Mouse (Mus musculus) spleen, embryonic (tissue): ENCODE results near the gene Tbl2.

Experiments used
- CTCF ChIA-PET: fragments of 350-600 bp; sonication (Branson Sonifier 250); formaldehyde crosslinking; loops from one replicate; lab custom pipeline; 2022; lab: Charles Lee

Tbl2 gene

DNA sequence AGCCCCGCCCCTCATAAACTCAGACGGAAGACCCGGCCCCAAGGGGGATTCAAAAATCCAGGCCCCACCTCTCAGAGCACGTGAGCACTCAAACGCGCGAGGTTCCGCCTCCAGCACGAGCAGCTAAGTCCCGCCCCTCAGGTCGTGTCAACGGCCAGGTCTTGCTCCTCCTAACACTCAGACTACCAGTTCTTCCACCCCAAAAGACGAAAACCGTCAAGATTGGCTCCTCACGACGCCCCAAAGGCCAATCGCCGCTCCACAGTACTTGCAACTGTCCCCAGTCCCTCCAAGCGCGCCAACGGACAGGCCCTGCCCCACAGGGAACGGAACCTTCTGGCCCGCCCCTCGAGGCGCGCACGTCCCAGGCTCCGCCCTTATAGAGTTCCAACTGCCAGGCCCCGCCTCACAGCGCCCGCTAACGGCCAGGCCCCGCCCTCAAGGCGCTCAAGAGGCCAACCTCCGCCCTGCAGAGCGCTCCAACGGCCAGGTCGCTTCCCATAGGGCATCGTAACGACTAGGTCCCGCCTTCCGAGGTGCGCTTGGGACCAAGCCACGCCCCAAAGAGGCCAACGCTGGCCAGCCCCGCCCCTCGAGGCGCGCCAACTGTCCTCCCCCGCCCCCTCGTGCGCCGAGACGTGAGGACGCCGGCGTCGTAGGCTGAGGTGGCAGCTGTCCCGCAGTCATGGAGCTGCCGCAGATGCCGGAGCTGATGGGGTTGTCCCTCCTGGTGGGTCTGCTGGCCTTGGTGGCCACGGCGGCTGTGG is at the start of gene Tbl2:
Gene Tbl2, plus strand, starts transcription at position 605 of the 767 bp plus-strand sequence.
- CTCF ChIA-PET = interaction anchor here (0.6 kb wide), 1 partner anchor 108 kb away, joined by 8 read pairs; no protein-coding TSS in a partner anchor

DNA sequence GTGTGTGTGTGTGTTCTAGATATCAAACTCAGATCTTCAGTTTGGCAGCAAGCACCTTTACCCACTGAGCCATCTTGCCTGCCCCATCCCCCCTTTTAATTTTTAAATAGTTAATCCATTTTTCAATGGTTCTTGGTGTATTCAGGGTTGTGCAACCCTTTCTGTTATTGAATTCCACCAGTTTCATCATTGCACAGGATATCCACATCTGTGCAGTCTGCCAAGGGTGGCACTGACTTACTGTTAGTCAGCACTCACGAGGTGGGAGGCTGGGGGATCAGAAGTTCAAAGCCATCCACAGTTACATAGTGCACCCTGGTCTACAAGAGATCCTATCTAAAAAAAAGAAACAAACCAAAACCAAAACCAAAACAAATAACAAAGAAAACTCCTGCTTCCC is 48.5 kb upstream of the Tbl2 start:
- CTCF ChIA-PET = no interaction called here

DNA sequence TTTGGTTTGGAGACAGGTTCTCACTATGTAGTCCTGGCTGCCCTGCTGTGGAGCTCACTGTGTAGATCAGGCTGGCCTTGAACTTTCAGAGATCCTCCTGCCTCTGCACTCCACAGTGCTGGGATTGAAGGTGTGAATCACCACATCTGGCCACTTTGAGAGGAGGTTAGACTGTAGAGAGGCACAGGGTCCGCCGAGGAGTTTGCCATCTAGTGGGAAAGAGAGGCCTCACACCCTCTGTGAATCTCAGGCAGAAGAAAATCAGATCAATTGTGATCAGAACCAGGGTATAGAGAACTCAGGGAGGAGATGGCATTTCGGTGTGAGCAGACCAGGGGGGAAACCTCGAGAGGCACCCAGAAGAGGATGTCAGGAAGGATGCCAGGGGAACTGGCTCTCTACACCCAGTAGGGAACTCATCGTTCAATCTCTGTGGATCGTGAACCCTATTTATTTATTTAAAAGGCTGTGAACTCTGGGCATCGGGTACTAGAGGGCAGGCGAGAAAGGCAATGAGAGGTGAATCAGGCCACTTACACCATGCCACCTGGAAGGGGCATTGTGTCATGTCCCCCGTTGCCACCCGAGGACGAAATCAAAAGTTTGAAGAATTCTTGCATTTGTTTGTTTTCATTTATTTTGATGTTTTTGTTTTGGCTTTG is 45.3 kb upstream of the Tbl2 start:
- CTCF ChIA-PET = no interaction called here

DNA sequence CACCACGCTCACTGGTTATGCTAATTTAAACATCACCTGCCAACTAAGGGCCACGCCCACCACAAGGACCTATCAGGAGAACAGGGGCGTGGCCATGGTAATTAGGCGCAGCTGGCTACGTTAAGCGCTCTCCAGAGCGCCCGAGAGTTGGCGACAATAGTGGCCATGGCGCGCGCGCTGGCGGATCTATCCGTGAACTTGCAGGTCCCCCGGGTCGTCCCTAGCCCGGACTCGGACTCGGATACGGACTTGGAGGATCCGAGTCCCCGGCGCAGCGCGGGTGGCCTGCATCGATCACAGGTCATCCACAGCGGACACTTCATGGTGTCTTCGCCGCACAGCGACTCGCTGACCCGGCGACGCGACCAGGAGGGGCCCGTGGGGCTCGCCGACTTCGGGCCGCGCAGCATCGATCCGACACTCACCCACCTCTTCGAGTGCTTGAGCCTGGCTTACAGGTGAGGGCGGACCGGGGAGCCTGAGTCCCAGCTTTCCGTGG is 42.6 kb upstream of the Tbl2 start:
- CTCF ChIA-PET = interaction anchor here (0.6 kb wide), 1 partner anchor 64 kb away, joined by 16 read pairs; no protein-coding TSS in a partner anchor

DNA sequence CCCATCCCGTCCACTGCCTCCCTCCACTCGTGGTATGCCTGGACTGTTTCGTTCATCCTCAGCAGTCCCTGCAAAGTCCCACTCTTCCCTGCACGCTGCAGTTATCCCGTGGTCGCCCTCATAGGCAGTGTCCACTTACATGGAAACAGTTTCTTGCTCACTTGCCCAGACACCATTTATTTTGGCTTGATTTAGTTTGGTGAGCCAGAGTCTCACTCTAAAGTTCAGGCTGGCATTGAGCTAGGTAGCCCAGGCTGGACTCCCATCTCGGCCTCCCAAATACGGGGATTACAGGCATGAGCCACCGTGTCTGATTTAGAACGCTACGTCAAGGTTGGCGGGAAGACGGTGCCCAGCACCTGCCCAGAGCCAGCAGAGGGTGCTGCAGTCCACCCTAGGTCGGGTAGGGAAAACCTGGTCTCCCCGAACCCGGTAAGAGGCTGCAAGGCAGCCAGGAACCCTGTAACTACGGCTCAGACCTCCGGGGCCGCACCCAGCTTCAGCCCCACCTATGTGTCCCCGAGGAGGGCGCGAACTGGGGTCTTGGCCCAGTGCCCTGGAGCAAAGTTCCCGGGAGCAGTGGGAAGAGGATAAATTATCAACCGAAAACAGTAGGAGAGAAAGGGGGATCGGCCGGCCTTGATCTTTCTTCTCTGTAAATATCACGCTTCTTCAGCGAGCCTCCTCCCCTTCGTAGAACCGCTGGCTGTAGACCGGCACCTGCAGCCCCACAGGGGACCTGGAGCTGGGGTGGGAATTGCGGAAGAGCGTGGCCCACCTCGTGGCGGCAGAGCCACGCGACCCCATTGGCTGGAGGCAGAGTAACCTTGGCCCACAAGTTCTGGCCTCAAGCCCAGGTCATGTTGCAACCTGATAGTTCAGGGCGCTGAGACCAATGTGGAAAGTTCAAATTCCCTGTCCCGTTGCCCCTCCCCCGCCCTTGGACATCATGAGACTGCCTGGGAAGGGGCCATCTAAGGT is 41.6 kb upstream of the Tbl2 start:
- CTCF ChIA-PET = interaction anchor here (0.6 to 0.9 kb wide), 2 partner anchors 123 to 657 kb away, joined by 3 to 6 read pairs; no protein-coding TSS in a partner anchor

DNA sequence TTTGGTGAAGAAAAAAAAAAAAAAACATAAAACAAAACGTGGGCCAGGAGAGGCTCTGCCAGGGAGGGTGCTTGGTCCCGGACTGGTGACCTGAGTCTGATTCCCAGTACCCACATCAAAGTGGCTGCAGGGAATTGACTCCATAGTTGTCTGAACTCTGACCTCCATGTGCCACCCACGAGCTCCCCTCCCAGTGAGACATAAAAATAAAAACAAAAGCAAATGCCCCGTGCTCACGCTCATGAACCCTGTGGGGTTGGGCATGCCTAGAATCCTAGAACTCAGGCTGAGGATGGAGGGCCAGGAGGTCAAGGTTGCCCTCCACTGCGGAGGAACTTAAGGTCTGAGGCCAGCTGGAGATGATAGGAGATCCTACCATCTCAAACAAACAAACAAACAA is 40.4 kb upstream of the Tbl2 start:
- CTCF ChIA-PET = interaction anchor here (0.7 to 0.9 kb wide), 2 partner anchors 97 to 121 kb away, joined by 5 to 6 read pairs; no protein-coding TSS in a partner anchor

DNA sequence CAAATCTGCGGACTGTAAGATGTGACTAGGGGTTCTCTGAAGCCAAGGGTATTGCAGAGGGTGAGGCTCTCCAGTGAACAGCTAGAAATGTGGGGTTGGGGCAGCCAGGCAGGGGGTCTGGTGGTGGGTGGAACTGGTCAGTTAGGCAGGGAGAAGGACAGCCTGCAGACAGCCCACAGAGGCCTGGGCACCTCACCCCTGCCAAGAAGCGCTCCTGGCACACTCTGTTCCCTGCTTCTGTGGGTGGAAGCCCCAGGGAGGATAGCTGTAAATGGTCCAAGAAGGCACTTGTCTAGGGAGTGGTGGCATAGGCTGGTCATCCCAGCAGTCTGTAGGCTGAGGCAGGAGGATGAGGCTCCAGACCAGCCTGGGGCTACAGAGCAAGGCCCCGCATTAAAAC is 40.0 kb upstream of the Tbl2 start:
- CTCF ChIA-PET = interaction anchor here (0.7 kb wide), 1 partner anchor 97 kb away, joined by 5 read pairs; no protein-coding TSS in a partner anchor

DNA sequence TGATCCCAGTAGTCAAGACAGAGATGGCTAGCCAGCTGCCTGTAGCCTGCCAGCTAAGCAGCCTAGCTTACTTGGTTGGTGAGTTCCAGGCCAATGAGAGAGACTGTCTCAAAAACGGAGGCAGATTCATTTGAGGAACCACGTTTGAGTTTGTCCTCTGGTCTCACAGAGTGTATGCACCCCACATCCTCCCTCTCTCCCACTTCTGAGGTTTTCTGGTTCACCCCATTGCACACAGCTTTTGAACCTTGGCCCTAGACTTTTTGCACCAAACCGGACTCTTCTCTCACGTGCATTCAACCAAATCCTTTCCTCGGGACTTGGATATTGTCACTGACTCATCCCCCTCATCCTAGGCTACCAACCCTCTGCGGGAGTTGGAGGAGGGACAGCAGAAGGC is 39.5 kb upstream of the Tbl2 start:
- CTCF ChIA-PET = no interaction called here

DNA sequence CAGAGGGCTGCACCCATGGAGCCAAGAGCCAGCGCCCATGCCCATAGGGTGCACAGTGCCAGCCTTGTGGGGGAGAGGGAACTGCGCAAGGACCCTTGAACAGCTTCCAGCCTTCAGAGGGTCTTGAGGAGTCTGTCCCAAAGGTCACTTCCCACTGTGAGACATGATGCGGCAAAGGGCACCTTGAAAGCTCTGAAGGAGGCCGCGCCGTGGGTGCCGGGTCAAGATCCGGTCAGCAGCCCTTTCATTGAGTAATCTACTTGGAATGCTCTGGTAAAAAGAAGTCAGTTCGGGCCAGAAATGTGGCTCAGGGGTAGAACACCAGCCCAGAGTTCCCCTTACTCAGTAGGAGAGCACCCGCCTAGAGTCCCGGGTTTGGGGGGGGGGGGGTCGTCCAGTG is 35.7 kb upstream of the Tbl2 start:
- CTCF ChIA-PET = no interaction called here

DNA sequence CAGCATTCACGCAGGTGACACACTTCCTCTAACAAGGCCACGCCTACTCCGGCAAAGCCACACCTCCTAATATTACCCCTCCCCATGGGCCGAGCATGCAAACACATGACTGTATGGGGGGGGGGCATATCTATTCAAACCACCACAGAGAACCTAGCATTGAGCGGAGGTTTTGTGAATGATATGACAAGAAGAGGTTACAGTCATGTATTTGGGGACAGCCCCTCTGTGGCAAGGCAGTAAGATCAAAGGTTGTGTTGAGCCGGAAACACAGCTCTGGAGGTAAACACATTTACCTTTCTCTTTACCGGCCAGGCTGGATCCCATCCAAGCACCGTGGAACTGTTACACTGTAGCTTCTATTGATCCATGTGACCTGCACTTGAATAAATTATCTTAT is 34.2 kb upstream of the Tbl2 start:
- CTCF ChIA-PET = no interaction called here

DNA sequence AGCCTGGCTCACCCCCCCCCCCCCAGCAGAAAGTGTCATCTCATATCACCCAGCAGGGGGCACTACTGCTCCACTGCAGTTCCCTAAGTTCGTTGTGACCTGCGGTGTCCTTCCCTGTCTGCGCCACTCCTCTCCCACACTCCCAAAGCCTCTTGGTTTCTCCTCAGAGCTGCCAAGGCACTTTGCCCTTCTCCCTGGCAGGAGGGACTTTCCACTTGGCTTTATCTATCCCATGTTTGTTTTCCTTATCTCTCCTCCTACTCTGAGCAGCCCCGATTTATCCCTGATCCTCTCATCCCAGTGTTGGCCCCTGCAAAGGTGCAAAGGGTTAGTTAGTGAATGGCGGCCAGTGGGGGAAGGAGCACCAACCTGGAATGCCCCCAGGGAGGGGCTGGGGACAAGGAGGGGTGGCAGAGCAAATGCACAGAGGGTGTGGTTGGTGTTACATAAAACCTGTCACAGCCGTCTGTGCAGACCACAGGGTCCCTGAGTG is 30.8 kb upstream of the Tbl2 start:
- CTCF ChIA-PET = interaction anchor here (0.6 to 1.9 kb wide), 5 partner anchors 71 to 618 kb away, joined by 3 to 18 read pairs (median 8); no protein-coding TSS in a partner anchor

DNA sequence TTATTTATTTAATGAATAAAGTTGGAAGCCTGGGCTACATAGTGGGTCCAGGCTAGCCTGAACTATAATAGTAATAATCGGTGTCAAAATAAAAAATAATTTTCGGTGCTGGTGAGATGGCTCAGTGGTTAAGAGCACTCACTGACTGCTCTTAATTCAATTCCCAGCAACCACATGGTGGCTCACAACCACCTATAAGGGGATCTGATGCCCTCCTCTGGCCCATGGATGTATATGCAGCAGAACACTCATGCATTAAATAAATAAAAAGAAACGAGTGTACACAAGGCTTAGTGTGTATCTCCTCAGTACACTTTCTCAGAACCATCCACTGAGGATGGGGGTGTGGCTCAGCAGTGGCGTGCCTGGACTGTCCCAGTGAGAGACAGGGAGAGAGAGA is 28.7 kb upstream of the Tbl2 start:
- CTCF ChIA-PET = no interaction called here

DNA sequence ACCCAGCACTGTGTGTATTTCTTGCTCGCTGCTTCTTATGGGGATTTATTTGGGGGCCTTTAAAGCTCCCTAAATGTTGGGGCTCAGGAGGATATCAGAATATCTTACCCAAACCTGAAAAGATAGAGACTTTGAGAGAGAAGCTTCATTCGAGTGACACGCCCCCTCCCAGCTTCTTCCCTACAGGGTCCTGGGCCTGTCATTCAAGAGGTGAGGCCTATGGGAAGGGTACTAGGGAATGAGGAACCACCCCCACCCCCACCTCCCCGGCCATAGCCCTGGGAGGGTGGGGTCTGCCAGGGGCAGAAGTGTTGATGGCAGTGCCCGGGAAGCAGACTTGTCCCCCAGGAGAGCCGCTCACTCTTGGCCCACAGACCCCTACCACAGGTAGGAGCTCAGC is 23.3 kb upstream of the Tbl2 start:
- CTCF ChIA-PET = no interaction called here

DNA sequence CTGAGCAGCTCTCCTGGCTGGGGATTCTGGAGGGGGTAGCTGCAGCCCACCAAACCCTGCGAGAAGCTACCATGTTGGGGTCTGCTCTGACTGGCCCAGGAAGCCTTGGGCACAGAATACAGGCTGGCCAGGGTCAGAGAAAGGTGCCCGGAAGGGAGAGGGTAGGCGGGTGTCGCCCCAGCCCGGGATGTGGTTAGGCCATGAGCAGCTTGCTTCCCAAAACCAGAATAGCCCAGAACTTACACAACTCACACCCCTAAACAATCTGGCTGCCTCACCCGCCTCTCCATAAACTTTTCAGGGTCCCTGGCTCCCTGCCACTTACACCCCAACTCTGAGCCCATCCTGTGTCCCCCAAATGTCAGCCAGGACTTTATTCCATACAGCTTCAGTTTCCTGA is 21.8 kb upstream of the Tbl2 start:
- CTCF ChIA-PET = no interaction called here

DNA sequence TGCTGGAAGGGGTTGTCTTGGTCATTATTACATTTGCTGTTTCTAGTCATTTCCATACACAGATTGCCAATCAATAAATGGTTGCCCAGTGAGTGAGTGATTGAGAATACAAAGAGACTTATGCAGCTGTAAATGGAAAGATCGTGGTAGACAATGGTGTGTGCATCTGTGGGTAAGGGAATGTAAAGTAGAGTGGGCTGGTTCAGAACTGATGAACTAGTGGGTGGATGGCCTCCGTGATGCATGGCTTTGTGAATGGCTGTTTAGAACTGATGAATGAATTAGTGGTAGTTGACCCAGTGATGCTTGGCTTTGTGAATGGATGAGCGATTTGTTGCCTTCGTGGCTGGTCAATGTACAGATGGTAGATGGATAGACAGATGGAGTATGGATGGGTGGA is 19.7 kb upstream of the Tbl2 start:
- CTCF ChIA-PET = interaction anchor here (0.7 kb wide), 1 partner anchor 157 kb away, joined by 4 read pairs; no protein-coding TSS in a partner anchor

DNA sequence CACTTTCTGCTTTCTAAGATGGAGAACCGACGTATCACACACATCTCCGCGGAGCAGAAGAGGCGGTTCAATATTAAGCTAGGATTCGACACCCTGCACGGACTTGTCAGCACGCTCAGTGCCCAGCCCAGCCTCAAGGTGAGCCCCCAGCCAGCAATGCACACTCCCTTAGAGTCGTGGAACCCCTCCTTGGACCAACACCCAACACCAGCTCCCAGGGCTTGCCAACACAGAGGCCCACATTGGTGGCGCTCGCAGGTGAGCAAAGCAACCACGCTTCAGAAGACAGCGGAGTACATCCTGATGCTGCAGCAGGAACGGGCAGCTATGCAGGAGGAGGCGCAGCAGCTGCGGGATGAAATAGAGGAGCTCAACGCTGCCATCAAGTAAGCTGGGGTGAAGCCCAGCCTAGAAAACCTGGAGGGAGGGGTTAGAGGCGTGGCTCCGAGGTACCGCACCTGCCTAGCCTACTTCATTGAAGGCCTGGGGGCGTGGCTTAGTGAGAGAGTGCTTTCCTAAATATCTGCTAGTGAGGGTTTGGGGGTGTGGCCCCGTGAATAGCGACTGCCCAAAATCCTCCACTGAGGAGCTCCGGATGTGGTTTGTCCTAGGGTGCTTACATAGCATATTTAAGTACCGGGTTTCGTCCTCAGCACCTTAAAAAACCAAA is 15.6 kb upstream of the Tbl2 start:
- CTCF ChIA-PET = interaction anchor here (0.7 kb wide), 1 partner anchor 110 kb away, joined by 3 read pairs; no protein-coding TSS in a partner anchor

DNA sequence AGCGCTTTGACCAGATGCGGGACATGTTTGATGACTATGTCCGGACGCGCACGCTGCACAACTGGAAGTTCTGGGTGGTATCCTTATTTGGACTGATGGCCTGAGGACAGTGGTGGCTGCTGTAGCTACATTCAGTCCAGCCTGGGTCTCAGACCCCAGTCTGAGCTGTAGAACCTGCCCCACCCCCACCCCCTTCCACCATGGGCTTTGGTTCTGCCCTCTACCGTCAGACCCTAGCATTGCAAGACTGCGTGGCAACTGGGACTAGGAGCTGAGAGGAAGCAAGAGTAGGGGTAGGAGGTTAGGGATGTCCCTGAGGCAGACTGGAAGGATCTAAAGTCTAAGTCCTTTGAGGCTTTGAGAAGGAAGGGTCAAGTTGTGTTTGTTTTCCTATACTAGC is 14.9 kb upstream of the Tbl2 start:
- CTCF ChIA-PET = interaction anchor here (0.7 kb wide), 1 partner anchor 110 kb away, joined by 3 read pairs; no protein-coding TSS in a partner anchor

DNA sequence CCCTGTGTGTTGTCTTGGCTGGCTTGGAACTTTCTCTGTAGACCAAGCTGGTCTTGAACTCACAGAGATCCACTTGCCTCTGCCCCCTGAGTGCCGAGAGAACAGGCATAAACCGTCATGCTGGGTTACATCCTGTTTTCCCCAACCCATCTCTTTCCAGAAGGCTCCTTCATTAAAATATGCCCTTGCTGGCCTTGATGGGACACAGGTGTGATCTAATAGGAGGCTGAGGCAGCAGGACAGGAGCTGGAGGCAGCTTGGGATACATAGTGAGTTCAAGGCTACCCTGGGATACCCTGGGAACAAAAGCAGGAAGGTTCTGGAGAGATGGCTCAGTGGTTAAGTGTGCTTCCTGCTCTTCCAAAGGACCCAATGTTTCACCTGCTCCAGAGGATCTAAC is 9.6 kb upstream of the Tbl2 start:
- CTCF ChIA-PET = no interaction called here

DNA sequence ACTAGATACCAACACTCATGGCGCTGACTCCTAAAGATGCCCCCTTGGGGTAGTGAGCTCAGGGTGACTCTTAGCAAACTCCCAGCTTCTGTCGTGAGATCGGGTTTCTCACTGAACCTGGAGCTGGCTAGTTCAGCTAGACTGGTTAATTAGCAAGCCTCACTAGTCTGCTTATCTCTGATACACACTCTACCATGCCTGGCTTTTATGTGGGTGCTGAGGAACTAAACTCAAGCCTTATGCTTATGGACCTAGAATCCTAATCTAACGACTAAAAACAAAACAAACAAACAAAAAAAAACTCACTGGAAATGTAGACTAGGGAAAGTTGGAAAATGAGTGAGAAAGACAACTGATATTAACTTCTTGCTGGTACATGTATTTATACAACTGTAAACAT is 5.0 kb upstream of the Tbl2 start:
- CTCF ChIA-PET = no interaction called here

DNA sequence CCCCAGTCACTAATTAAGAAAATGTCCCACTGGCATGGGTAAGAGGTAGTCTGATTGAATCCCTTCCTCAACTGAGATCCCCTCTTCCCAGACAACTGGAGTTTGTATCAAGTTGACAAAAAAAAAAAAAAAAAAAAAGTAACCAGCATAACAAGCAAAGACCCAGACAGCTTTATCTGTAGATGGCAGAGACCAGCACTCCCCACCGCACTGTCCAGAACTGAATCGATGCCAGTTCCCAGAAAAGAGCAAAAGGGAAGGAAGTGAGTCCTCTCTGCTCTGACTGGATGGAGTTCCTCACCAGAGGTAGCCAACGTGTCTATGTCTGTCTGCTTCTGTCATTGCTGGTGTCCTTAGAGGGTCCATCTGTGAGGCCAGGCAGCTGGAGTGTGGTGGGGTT is 3.9 kb upstream of the Tbl2 start:
- CTCF ChIA-PET = no interaction called here
